Mouse (Mus musculus) megakaryocyte, embryonic 14.5 days (primary cell): ENCODE measurements around the gene Phkb.

Experiments used
- FLI1 ChIP-seq: IDR thresholded peaks from 2 replicates; pipeline ENCODE4 v1.6.1; 2012; ENCODE audit warnings: low read length, inconsistent platforms, mixed read lengths
- GATA1 ChIP-seq: IDR thresholded peaks from 3 replicates; pipeline ENCODE4 v1.6.1; 2012; ENCODE audit warnings: mixed read lengths, low read length, inconsistent platforms, borderline replicate concordance

DNA sequence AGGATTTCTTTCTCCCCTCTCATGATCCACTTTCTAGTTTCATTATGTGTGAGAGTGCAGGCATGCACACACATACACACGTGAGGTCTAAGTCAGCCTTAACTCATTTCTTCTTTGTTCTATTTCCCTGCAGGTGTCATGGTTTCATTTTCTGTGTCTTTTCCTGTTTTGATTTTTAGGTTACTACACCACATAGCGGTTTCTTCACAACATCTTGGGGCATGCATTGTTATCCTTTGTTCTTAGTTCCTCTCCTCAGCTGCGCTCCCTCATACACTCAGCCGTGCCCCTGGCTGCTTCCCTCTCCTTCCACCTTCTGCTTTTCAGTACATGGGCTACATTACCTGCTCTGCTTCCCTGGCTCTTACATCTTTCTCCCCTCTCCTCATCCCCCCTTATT is 211.2 kb downstream of the Phkb start:
- no peak for TF ChIP-seq GATA1
- no peak for TF ChIP-seq FLI1
